Mouse (Mus musculus) left cerebral cortex, adult 2 months (tissue): Measurements from ENCODE around the gene Nudt1. TPM values are rescaled to one million over a fixed set of nuclear protein-coding genes. Genes with fewer than 3 reads are reported as not detected.

Experiments
- DNase-seq, 2 experiments: peaks; one replicate each; pipeline ENCODE4 v3.0.0; 2021 to 2022; ENCODE audit warnings: low spot score in 2 of 2, mixed read lengths in 1 of 2; ENCODE audit errors: extremely low spot score in 1 of 2
- H3K27ac ChIP-seq: fragments of 200-600 bp; 2 replicates; pipeline ENCODE4 v1.8.1; 2022
- H3K4me3 ChIP-seq: fragments of 200-600 bp; 2 replicates; pipeline ENCODE4 v1.8.1; 2022
- CTCF ChIP-seq: fragments of 200-600 bp; IDR thresholded peaks from 2 replicates; pipeline ENCODE4 v1.8.1; 2022; ENCODE audit warnings: antibody characterized with exemption, mild to moderate bottlenecking, moderate library complexity
- intact Hi-C: fragments of 180-260 bp; cut with DNase I; formaldehyde crosslinking; loops from one replicate; pipeline ENCODE4 v1.15.1; 2025
- total RNA-seq, 2 experiments: library from RNA; stranded (reverse); gene quantifications; 2 replicates each; pipeline ENCODE4 v1.2.3; 2021

Nudt1 gene
- total RNA-seq, 2 experiments from 2014 or later = 4.6 to 6.8 TPM

- DNase-seq = no peak
- Histone ChIP-seq H3K4me3 (no peak overlapping the region), H3K27ac (no peak overlapping the region)
- intact Hi-C loops = no loop called here
- TF ChIP-seq CTCF = no peak
These were observed 52.3 kb downstream of the Nudt1 start for GRCm38 (mm10) chr5:140373711-140374110.

GRCm38 (mm10) chr5:140374226-140374625 lies 52.8 kb downstream of the Nudt1 start:
- intact Hi-C loops = no loop called here
- Histone ChIP-seq H3K27ac (no peak overlapping the region), H3K4me3 (no peak overlapping the region)
- no peak for DNase-seq
- TF ChIP-seq CTCF = no peak

DNA sequence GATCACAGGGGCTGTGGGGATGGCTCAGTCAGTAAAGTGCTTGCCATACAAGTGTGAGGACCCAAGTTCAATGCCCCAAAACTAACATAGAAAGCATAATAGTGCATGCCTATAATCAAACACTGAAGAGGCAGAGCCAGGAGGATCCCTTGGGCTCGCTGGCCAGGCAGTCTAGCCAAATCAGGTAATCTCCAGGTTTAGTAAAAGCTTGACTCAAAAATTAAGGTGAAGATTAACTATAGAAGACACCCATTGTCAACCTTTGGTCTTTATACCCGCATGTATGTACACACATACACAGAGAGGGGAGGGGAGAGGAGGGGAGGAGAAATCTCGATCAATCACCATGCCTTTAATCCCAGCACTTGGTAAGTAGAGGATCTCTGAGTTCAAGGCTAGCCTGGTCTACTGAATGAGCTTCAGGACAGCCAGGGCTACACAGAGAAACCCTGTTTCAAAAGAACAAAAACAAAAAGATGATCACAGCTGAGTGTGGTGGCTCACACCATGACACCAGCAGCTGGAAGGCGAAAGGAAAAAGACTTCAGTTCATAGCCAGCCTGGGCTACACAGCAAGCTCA lies 53.9 kb downstream of the Nudt1 start:
- intact Hi-C loops = no loop called here
- no peak overlapping the region for H3K27ac ChIP-seq
- H3K4me3 ChIP-seq = no peak overlapping the region
- no peak for TF ChIP-seq CTCF
- no peak for DNase-seq

DNA sequence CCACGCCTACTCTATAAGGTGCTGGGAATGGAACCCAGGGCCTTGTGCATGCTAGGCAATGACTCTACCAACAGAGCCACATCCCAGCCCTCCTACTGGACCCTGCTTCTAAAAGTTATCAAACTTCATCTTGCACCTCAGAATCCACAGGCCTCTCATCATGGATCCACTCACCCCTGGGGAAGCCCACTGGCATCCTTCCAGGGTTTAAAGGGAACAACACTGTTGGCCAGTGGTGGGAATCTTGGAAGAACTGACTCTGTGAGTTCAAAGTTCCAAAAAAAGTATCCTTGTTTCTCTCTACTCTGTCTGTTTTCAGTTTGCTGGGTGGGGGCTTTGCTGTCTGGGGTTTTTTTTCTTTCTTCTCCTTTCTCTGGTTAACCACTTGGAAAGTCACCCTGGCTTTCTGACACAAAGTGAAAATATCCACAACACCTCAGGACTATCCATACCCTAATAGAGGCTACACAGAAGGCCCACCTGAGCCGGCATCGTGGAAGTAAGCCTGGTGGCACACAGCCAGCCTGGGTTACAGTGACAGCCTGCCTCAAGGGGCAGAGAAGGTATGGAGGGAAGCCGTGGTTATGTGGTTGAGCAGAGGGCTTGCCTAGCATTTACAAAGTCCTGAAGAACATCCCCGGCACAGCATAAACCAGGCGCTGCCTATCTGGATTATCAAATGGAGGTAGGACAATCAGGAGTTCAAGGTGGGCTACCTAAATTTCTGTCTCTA lies 56.8 kb downstream of the Nudt1 start:
- Histone ChIP-seq H3K4me3 (no peak overlapping the region), H3K27ac (no peak overlapping the region)
- TF ChIP-seq CTCF = no peak
- intact Hi-C loops = no loop called here
- DNase-seq = no peak

- DNase-seq = no peak
- Histone ChIP-seq H3K4me3 (no peak overlapping the region), H3K27ac (no peak overlapping the region)
- no peak for TF ChIP-seq CTCF
- intact Hi-C loops = no loop called here
These were observed 57.8 kb downstream of the Nudt1 start for GRCm38 (mm10) chr5:140379299-140379698.

- no peak overlapping the region for H3K27ac ChIP-seq
- no peak for TF ChIP-seq CTCF
- no peak overlapping the region for H3K4me3 ChIP-seq
- DNase-seq = no peak
- intact Hi-C loops = no loop called here
These were observed 59.7 kb downstream of the Nudt1 start for GRCm38 (mm10) chr5:140381156-140381555.

GRCm38 (mm10) chr5:140382688-140383087 lies 61.2 kb downstream of the Nudt1 start:
- DNase-seq = no peak
- TF ChIP-seq CTCF = no peak

GRCm38 (mm10) chr5:140383559-140383958 lies 62.1 kb downstream of the Nudt1 start:
- no peak for DNase-seq
- intact Hi-C loops = no loop called here
- no peak for TF ChIP-seq CTCF
- Histone ChIP-seq H3K27ac (no peak overlapping the region), H3K4me3 (no peak overlapping the region)

More at GRCm38 (mm10) chr5:140382688-140383087, 61.2 kb downstream of the Nudt1 start:
- no peak overlapping the region for H3K4me3 ChIP-seq
- intact Hi-C loops = no loop called here
- no peak overlapping the region for H3K27ac ChIP-seq

DNA sequence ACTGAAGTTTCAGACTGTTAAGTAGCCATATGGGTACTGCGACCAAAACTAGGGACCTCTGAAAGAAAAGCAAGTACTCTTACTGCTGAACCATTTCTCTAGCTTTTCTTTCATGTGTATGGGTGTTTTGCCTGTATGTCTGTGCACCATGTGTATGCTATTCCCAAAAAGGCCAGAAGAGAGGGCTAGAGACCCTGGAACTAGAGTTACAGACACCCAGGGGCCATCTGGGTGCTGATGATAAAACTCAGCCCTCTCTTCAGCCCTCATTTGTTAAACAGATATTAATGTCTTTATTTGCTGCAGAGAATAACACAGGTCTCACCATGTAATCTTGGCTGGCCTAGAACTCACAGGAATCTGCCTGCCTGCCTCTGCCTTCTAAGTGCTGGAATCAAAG lies 63.0 kb downstream of the Nudt1 start:
- no peak for DNase-seq
- intact Hi-C loops = no loop called here
- no peak overlapping the region for H3K27ac ChIP-seq

DNA sequence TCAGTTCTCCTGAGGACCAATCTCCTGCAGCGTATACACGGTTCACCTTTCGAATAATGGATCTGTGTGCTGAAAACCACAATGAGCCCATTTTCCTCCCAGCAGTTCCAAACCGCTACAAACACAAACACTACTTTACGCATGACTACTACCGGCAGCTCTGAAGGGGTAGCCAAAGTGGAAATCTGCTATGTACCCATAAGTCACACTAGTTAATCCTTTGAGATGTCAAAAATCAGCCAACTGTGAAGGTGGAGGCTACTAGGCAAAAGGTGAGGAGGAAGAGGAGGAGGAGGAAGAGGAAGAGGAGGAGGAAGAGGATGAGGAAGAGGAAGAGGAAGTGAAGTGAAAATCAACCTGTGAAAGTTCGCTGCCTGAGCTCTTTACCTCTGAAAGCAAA lies 65.8 kb downstream of the Nudt1 start:
- Histone ChIP-seq H3K4me3 (no peak overlapping the region), H3K27ac (no peak overlapping the region)
- no peak for TF ChIP-seq CTCF
- no peak for DNase-seq
- intact Hi-C loops = no loop called here

More for the DNA sequence above, 63.0 kb downstream of the Nudt1 start:
- no peak overlapping the region for H3K4me3 ChIP-seq
- TF ChIP-seq CTCF = no peak; the same call in 1 of the 2 replicates

Other genes with a start within 250 kb of the Nudt1 start
- 10 to 100 TPM; 14.1 to 17.6 TPM for gene Mad1l1, start 104 bp upstream of the Nudt1 start, total RNA-seq
- 10 to 100 TPM in 1 of 2 experiments, 1 to 10 TPM in 1; 9.1 to 11.1 TPM for gene Mrm2, start 10.2 kb downstream of the Nudt1 start, total RNA-seq
- 10 to 100 TPM; 10.9 to 12.7 TPM for gene Snx8, start 67.6 kb downstream of the Nudt1 start, total RNA-seq
- gene Eif3b, start 97.7 kb downstream of the Nudt1 start, total RNA-seq = 10 to 100 TPM; 91.5 to 92.9 TPM
- gene Gm4869, start 124.0 kb downstream of the Nudt1 start, total RNA-seq = not detected
- gene Chst12, start 183.9 kb downstream of the Nudt1 start, total RNA-seq = 10 to 100 TPM; 16.2 to 17.5 TPM
- not detected for gene Grifin, start 243.4 kb downstream of the Nudt1 start, total RNA-seq